In genomic region chr8:92359000-92359832, GRCm38 (mm10) we compare ENCODE assay signal across 8 mouse cellular contexts. TPM values are rescaled to one million over a fixed set of nuclear protein-coding genes. Genes with fewer than 3 reads are reported as not detected.
DNase-seq lines count a peak whose midpoint lies in the region; ATAC-seq lines count a peak whose summit lies in the region.

No protein-coding gene starts in this region.

- peaks cover 77% of the 10 kb centered on the region for H3K27me3 ChIP-seq in liver, embryonic 11.5 days (replicated peaks; ENCODE audit: control insufficient read depth, insufficient read depth, low read length)
- peaks cover 30% of the 10 kb centered on the region for H3K27me3 ChIP-seq in embryonic facial prominence, embryonic 12.5 days
- peaks cover 44% of the 10 kb centered on the region for H3K27me3 ChIP-seq in hindbrain, embryonic 14.5 days (ENCODE audit: control insufficient read depth, insufficient read depth, low read length)

- H3K27ac ChIP-seq in liver, embryonic 11.5 days (ENCODE audit: low read depth, low read length) = no peak overlapping the region
- peak overlapping the region; percentile 95 for H3K27ac ChIP-seq in embryonic facial prominence, embryonic 12.5 days
- H3K27ac ChIP-seq in hindbrain, embryonic 14.5 days = peak overlapping the region; percentile 93

- ATAC-seq in liver, embryonic 11.5 days (replicated peaks; ENCODE audit: low FRiP score) = no peak
- no peak for ATAC-seq in embryonic facial prominence, embryonic 12.5 days (ENCODE audit: insufficient number of reproducible peaks, insufficient read depth, low FRiP score, low TSS enrichment)
- no peak for ATAC-seq in hindbrain, embryonic 14.5 days (ENCODE audit: low FRiP score)

- DNase-seq in liver, embryonic 11.5 days (ENCODE audit: low spot score) = peak; percentile 42
- no peak for DNase-seq in liver
- no peak for DNase-seq in hindbrain, embryonic 14.5 days (ENCODE audit: low spot score)
- peak; percentile 22 for DNase-seq in lung, postnatal 36 days
- DNase-seq in yolk sac, embryonic 10.5 days (ENCODE audit: low spot score) = peak; percentile 12
- no peak for DNase-seq in layer of hippocampus, adult 9-11 months
- DNase-seq in cerebellum, adult 18-20 months = no peak

- no peaks in the 10 kb centered on the region for H3K36me3 ChIP-seq in liver, embryonic 11.5 days (ENCODE audit: control insufficient read depth, insufficient read depth, low read length)
- H3K36me3 ChIP-seq in embryonic facial prominence, embryonic 12.5 days = 0 out of 2 replicates have a peak, but pooled peaks cover 3% of the 10 kb centered on the region
- H3K36me3 ChIP-seq in hindbrain, embryonic 14.5 days (replicated peaks; ENCODE audit: control insufficient read depth, insufficient read depth) = 0 out of 2 replicates have a peak, but pooled peaks cover 4% of the 10 kb centered on the region

- peak overlapping the region; percentile 56; the same call in 1 of the 2 replicates for H3K4me3 ChIP-seq in liver, embryonic 11.5 days (ENCODE audit: low read depth, low read length)
- peak overlapping the region; percentile 62 for H3K4me3 ChIP-seq in embryonic facial prominence, embryonic 12.5 days
- H3K4me3 ChIP-seq in hindbrain, embryonic 14.5 days (replicated peaks; ENCODE audit: low read length) = peak overlapping the region; percentile 62

- peak overlapping the region; percentile 74; the same call in 1 of the 2 replicates for H3K4me2 ChIP-seq in liver, embryonic 11.5 days
- H3K4me2 ChIP-seq in embryonic facial prominence, embryonic 12.5 days (replicated peaks) = peak overlapping the region; percentile 66
- H3K4me2 ChIP-seq in hindbrain, embryonic 14.5 days (replicated peaks) = peak overlapping the region; percentile 66

- WGBS in liver, embryonic 11.5 days = 3% methylated on average over 35 of the region's 35 CpGs
- 1% methylated on average over 35 of the region's 35 CpGs for WGBS in embryonic facial prominence, embryonic 12.5 days
- 2% methylated on average over 35 of the region's 35 CpGs for WGBS in hindbrain, embryonic 14.5 days

- no peaks in the 10 kb centered on the region for H3K9me3 ChIP-seq in liver, embryonic 11.5 days (ENCODE audit: control insufficient read depth, low read length)
- H3K9me3 ChIP-seq in embryonic facial prominence, embryonic 12.5 days = no peaks in the 10 kb centered on the region
- H3K9me3 ChIP-seq in hindbrain, embryonic 14.5 days (ENCODE audit: control insufficient read depth, low read length) = no peaks in the 10 kb centered on the region

- no peak overlapping the region for H3K9ac ChIP-seq in liver, embryonic 11.5 days (ENCODE audit: low read depth, low read length)
- H3K9ac ChIP-seq in embryonic facial prominence, embryonic 12.5 days = peak overlapping the region; percentile 91
- peak overlapping the region; percentile 91 for H3K9ac ChIP-seq in hindbrain, embryonic 14.5 days

- H3K4me1 ChIP-seq in liver, embryonic 11.5 days (replicated peaks; ENCODE audit: control insufficient read depth, insufficient read depth, low read length) = peaks cover 20% of the 10 kb centered on the region
- peaks cover 22% of the 10 kb centered on the region; the same call in 1 of the 2 replicates for H3K4me1 ChIP-seq in embryonic facial prominence, embryonic 12.5 days
- peaks cover 9% of the 10 kb centered on the region; the same call in 1 of the 2 replicates for H3K4me1 ChIP-seq in hindbrain, embryonic 14.5 days (replicated peaks; ENCODE audit: control insufficient read depth, insufficient read depth, low read length)

RNA-seq across cellular contexts. Expression of gene Irx5, which starts 1.8 kb away (rescaled TPM):
- polyA plus RNA-seq in liver, embryonic 11.5 days (2014; fragmentation: Nextera tagmentation; extraction: Ambion mirVana) = 1.3 and 1.4 TPM in 2 replicates
- polyA plus RNA-seq in embryonic facial prominence, embryonic 12.5 days (2016; fragmentation: Nextera tagmentation; extraction: Ambion mirVana) = 27.2 and 33.6 TPM in 2 replicates
- polyA plus RNA-seq in hindbrain, embryonic 14.5 days (2014; fragmentation: Nextera tagmentation; extraction: Ambion mirVana) = 11.0 and 14.5 TPM in 2 replicates

Comparison
In these comparisons a context has a peak if more than half of its experiments do, and no peak if none do; other contexts are left out.
1. DNase-seq: peak in liver, embryonic 11.5 days (single experiment), lung, postnatal 36 days (single experiment) and yolk sac, embryonic 10.5 days (single experiment); none in liver (single experiment), hindbrain, embryonic 14.5 days (single experiment), layer of hippocampus, adult 9-11 months (single experiment) and cerebellum, adult 18-20 months (0 of 2).
2. Peak in every context shown above with its lines, with median percentiles within 50 percentile points of each other: H3K4me2 ChIP-seq and H3K4me3 ChIP-seq.